Mouse (Mus musculus): Measurements from ENCODE around the gene Setd3.

Setd3 gene

GRCm38 (mm10) chr12:108200094-108200493 is 21.0 kb upstream of the Setd3 start:
- DNase-seq: no peak

GRCm38 (mm10) chr12:108198447-108198846 is 19.3 kb upstream of the Setd3 start:
- no peak for DNase-seq

- no peak for DNase-seq
Observed at GRCm38 (mm10) chr12:108195761-108196160, 16.6 kb upstream of the Setd3 start.

GRCm38 (mm10) chr12:108193878-108194277 is 14.8 kb upstream of the Setd3 start:
- DNase-seq: no peak

- DNase-seq: no peak
Observed at GRCm38 (mm10) chr12:108187541-108188091, 8.5 kb upstream of the Setd3 start.

- no peak for DNase-seq
Observed at GRCm38 (mm10) chr12:108181716-108182115, 2.6 kb upstream of the Setd3 start.

- DNase-seq: peak; percentile 99
Observed at GRCm38 (mm10) chr12:108179321-108180266, 480 bp upstream of the Setd3 start, which contains the start of gene Ccnk. Gene Ccnk, plus strand, starts transcription at chr12:108179579.

GRCm38 (mm10) chr12:108178331-108179245 is 526 bp downstream of the Setd3 start:
- DNase-seq: peak; percentile 62

GRCm38 (mm10) chr12:108176366-108176765 is 2.7 kb downstream of the Setd3 start:
- no peak for DNase-seq

GRCm38 (mm10) chr12:108174606-108175505 is 4.3 kb downstream of the Setd3 start:
- no peak for DNase-seq

- DNase-seq: no peak
Observed at GRCm38 (mm10) chr12:108172639-108173038, 6.5 kb downstream of the Setd3 start.

GRCm38 (mm10) chr12:108171336-108171735 is 7.8 kb downstream of the Setd3 start:
- DNase-seq: no peak

- DNase-seq: no peak
Observed at GRCm38 (mm10) chr12:108170467-108170866, 8.6 kb downstream of the Setd3 start.

- no peak for DNase-seq
Observed at GRCm38 (mm10) chr12:108168909-108169308, 10.2 kb downstream of the Setd3 start.

GRCm38 (mm10) chr12:108163706-108164105 is 15.4 kb downstream of the Setd3 start:
- no peak for DNase-seq

GRCm38 (mm10) chr12:108162036-108162435 is 17.1 kb downstream of the Setd3 start:
- peak; percentile 32 for DNase-seq

GRCm38 (mm10) chr12:108159863-108160262 is 19.3 kb downstream of the Setd3 start:
- DNase-seq: no peak

- no peak for DNase-seq
Observed at GRCm38 (mm10) chr12:108152743-108153142, 26.4 kb downstream of the Setd3 start.

GRCm38 (mm10) chr12:108149764-108150163 is 29.4 kb downstream of the Setd3 start:
- no peak for DNase-seq

GRCm38 (mm10) chr12:108145198-108145597 is 33.9 kb downstream of the Setd3 start:
- no peak for DNase-seq

- no peak for DNase-seq
Observed at GRCm38 (mm10) chr12:108143624-108144498, 35.3 kb downstream of the Setd3 start.
